24 mouse cellular contexts compared by ENCODE assay signal in the genomic region with DNA sequence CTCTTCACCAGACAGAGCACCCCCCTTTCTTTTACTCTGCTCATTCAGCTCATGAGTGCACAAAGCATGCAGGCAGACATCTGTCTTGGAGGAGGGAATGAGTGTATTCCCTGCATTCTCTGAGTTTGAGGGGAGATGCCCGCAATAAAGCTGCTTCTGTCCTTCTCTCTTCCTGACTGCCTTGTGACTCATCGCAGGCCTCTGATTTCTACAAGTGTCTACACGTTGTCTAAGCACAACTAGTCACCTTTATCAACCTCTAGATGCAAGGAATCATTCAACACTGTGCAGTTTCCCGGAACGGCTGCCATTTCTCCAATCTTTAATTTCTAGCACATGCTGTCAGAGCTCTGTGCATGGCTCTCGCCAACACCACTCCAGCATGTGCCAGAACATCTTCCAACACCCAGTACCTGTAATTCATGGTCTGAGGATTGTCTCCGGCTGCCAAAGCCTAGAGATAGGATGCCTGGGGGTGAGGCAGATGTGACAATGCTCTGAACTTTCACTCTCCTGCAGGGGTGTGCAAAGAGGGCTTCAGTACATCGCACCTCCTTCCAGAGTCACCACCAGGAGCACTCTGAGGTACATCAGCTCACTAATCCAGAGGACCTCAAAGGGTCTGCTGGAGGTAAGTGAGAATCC. TPM values are rescaled to one million over a fixed set of nuclear protein-coding genes. Genes with fewer than 3 reads are reported as not detected.
DNase-seq lines count a peak whose midpoint lies in the region; ATAC-seq and TF ChIP-seq lines count a peak whose summit lies in the region.
"Had no signal": no experiment of that assay in that cellular context is flagged by ENCODE, and none has a peak within 500 bp of the region (broad histone marks: within the 10 kb centered on the region; RNA-seq: fewer than 3 reads in every experiment).

No protein-coding gene starts in this region.

- no peak overlapping the region for H3K4me2 ChIP-seq in hindbrain, postnatal 0 days (ENCODE audit: low read depth, low read length)
- no peak overlapping the region for H3K4me2 ChIP-seq in hindbrain, embryonic 13.5 days
- no peak overlapping the region for H3K4me2 ChIP-seq in midbrain, embryonic 16.5 days (ENCODE audit: low read length)
- H3K4me2 ChIP-seq: embryonic facial prominence, embryonic 13.5 days; hindbrain, embryonic 15.5 days; midbrain, embryonic 12.5 days; neural tube, embryonic 15.5 days; stomach, embryonic 15.5 days had no signal

- H3K36me3 ChIP-seq in hindbrain, postnatal 0 days (ENCODE audit: insufficient read depth, low read length), result no peaks in the 10 kb centered on the region
- no peaks in the 10 kb centered on the region for H3K36me3 ChIP-seq in hindbrain, embryonic 13.5 days
- no peaks in the 10 kb centered on the region for H3K36me3 ChIP-seq in midbrain, embryonic 16.5 days (ENCODE audit: control insufficient read depth, insufficient read depth, low read length)
- no peaks in the 10 kb centered on the region for H3K36me3 ChIP-seq in midbrain, embryonic 10.5 days
- H3K36me3 ChIP-seq: embryonic facial prominence, embryonic 13.5 days; hindbrain, embryonic 15.5 days; midbrain, embryonic 12.5 days; neural tube, embryonic 15.5 days; stomach, embryonic 15.5 days had no signal

- H3K4me3 ChIP-seq in hindbrain, postnatal 0 days (ENCODE audit: low read length), result no peak overlapping the region
- H3K4me3 ChIP-seq in hindbrain, embryonic 13.5 days, result no peak overlapping the region
- no peak overlapping the region for H3K4me3 ChIP-seq in midbrain, embryonic 16.5 days (ENCODE audit: low read depth, low read length)
- no peak overlapping the region for H3K4me3 ChIP-seq in midbrain, embryonic 10.5 days
- H3K4me3 ChIP-seq: embryonic facial prominence, embryonic 13.5 days; hindbrain, embryonic 15.5 days; midbrain, embryonic 12.5 days; myocyte; neural tube, embryonic 15.5 days; stomach, embryonic 15.5 days had no signal

- H3K27ac ChIP-seq in hindbrain, postnatal 0 days, result no peak overlapping the region
- H3K27ac ChIP-seq in hindbrain, embryonic 13.5 days, result no peak overlapping the region
- no peak overlapping the region for H3K27ac ChIP-seq in midbrain, embryonic 16.5 days (ENCODE audit: low read length)
- no peak overlapping the region for H3K27ac ChIP-seq in midbrain, embryonic 10.5 days (replicated peaks)
- H3K27ac ChIP-seq: embryonic facial prominence, embryonic 13.5 days; hindbrain, embryonic 15.5 days; kidney, postnatal 0 days; midbrain, embryonic 12.5 days; neural tube, embryonic 15.5 days; stomach, embryonic 15.5 days had no signal

- DNase-seq in frontal cortex, postnatal 10 days (ENCODE audit: low spot score in 2 of 2), result no peak
- DNase-seq in hindbrain, postnatal 0 days (ENCODE audit: low spot score), result peak; percentile 8
- no peak for DNase-seq in midbrain, embryonic 10.5 days (ENCODE audit: low spot score)
- DNase-seq in retina, postnatal 1 day, result no peak
- DNase-seq: adrenal gland, postnatal 14 days; cerebellum, adult 2 months; gastrocnemius, postnatal 10 days; lung, adult 18-20 months; lung, postnatal 4 days had no signal

- no peaks in the 10 kb centered on the region for H3K27me3 ChIP-seq in hindbrain, postnatal 0 days (ENCODE audit: insufficient read depth, low read length)
- H3K27me3 ChIP-seq in hindbrain, embryonic 13.5 days, result peaks cover 14% of the 10 kb centered on the region; the same call in 1 of the 2 replicates
- no peaks in the 10 kb centered on the region for H3K27me3 ChIP-seq in midbrain, embryonic 16.5 days (ENCODE audit: control insufficient read depth, insufficient read depth, low read depth, low read length)
- peaks cover 16% of the 10 kb centered on the region; the same call in 1 of the 2 replicates for H3K27me3 ChIP-seq in midbrain, embryonic 10.5 days (ENCODE audit: low read depth, poor library complexity, severe bottlenecking)
- H3K27me3 ChIP-seq: embryonic facial prominence, embryonic 13.5 days; neural tube, embryonic 15.5 days; stomach, embryonic 15.5 days had no signal

- ATAC-seq in frontal cortex, adult (ENCODE audit: low TSS enrichment), result peak; percentile 82
- no peak for ATAC-seq in hindbrain, postnatal 0 days
- ATAC-seq in hindbrain, embryonic 13.5 days (ENCODE audit: low FRiP score), result no peak
- 0 out of 2 replicates have a peak, but pooled peaks have one; percentile 7 for ATAC-seq in midbrain, embryonic 16.5 days
- ATAC-seq: activated CD4-positive, CD25-positive, alpha-beta regulatory T cell, adult 4 months; intestine, postnatal 0 days; Patski had no signal

- 69% methylated on average over 8 of the region's 8 CpGs for WGBS in hindbrain, postnatal 0 days
- 84% methylated on average over 8 of the region's 8 CpGs for WGBS in hindbrain, embryonic 13.5 days
- 87% methylated on average over 8 of the region's 8 CpGs for WGBS in midbrain, embryonic 16.5 days
- WGBS in midbrain, embryonic 10.5 days, result 84% methylated on average over 8 of the region's 8 CpGs

- H3K4me1 ChIP-seq in hindbrain, postnatal 0 days (ENCODE audit: insufficient read depth, low read length), result peaks cover 5% of the 10 kb centered on the region; the same call in 1 of the 2 replicates
- peaks cover 22% of the 10 kb centered on the region for H3K4me1 ChIP-seq in hindbrain, embryonic 13.5 days (replicated peaks)
- 0 out of 2 replicates have a peak, but pooled peaks cover 2% of the 10 kb centered on the region for H3K4me1 ChIP-seq in midbrain, embryonic 16.5 days (ENCODE audit: control insufficient read depth, insufficient read depth, low read length)
- peaks cover 15% of the 10 kb centered on the region for H3K4me1 ChIP-seq in midbrain, embryonic 10.5 days
- H3K4me1 ChIP-seq: stomach, embryonic 15.5 days had no signal

- no peaks in the 10 kb centered on the region for H3K9me3 ChIP-seq in hindbrain, postnatal 0 days (ENCODE audit: low read length)
- H3K9me3 ChIP-seq in hindbrain, embryonic 13.5 days, result no peaks in the 10 kb centered on the region
- no peaks in the 10 kb centered on the region for H3K9me3 ChIP-seq in midbrain, embryonic 16.5 days (replicated peaks; ENCODE audit: control insufficient read depth, low read length, poor library complexity, severe bottlenecking)
- H3K9me3 ChIP-seq in midbrain, embryonic 10.5 days (replicated peaks), result no peaks in the 10 kb centered on the region
- H3K9me3 ChIP-seq: embryonic facial prominence, embryonic 13.5 days; hindbrain, embryonic 15.5 days; midbrain, embryonic 12.5 days; neural tube, embryonic 15.5 days; stomach, embryonic 15.5 days had no signal

- H3K9ac ChIP-seq in hindbrain, postnatal 0 days (replicated peaks; ENCODE audit: low read length), result no peak overlapping the region
- H3K9ac ChIP-seq in hindbrain, embryonic 13.5 days, result no peak overlapping the region
- no peak overlapping the region for H3K9ac ChIP-seq in midbrain, embryonic 16.5 days (ENCODE audit: low read depth, low read length)
- H3K9ac ChIP-seq: embryonic facial prominence, embryonic 13.5 days; hindbrain, embryonic 15.5 days; midbrain, embryonic 12.5 days; neural tube, embryonic 15.5 days; stomach, embryonic 15.5 days had no signal

- no peak for TF ChIP-seq CTCF in hindbrain, postnatal 0 days (IDR thresholded peaks at IDR 0.05; ENCODE audit: low read depth)

RNA-seq across cellular contexts. Expression of gene Brinp2, which starts 59.7 kb away (rescaled TPM):
- 47.6 and 48.4 TPM in 2 replicates for total RNA-seq in hindbrain, postnatal 0 days (2014; rRNA removed)
- 31.8 and 33.7 TPM in 2 replicates for polyA plus RNA-seq in hindbrain, postnatal 0 days (2015; fragmentation: Nextera tagmentation; extraction: Ambion mirVana)
- 19.7 and 20.6 TPM in 2 replicates for polyA plus RNA-seq in hindbrain, embryonic 13.5 days (2015; fragmentation: Nextera tagmentation; extraction: Ambion mirVana)
- 36.6 and 43.7 TPM in 2 replicates for polyA plus RNA-seq in midbrain, embryonic 16.5 days (2015; fragmentation: Nextera tagmentation; extraction: Ambion mirVana)
- 1.3 and 3.8 TPM in 2 replicates for polyA plus RNA-seq in midbrain, embryonic 10.5 days (2016; fragmentation: Nextera tagmentation; extraction: Ambion mirVana)
- total RNA-seq: common myeloid progenitor, adult 5-6 weeks; liver, adult 2 months had no signal
- polyA plus RNA-seq: liver, adult 2 months; myocyte; Patski had no signal

Comparison
In these comparisons a context has a peak if more than half of its experiments do, and no peak if none do; other contexts are left out.
1. ATAC-seq: peak in frontal cortex, adult (single experiment) and midbrain, embryonic 16.5 days (single experiment); none in hindbrain, postnatal 0 days (single experiment) and hindbrain, embryonic 13.5 days (single experiment).